Mouse (Mus musculus): ENCODE results near the gene Pnlip.

DNA sequence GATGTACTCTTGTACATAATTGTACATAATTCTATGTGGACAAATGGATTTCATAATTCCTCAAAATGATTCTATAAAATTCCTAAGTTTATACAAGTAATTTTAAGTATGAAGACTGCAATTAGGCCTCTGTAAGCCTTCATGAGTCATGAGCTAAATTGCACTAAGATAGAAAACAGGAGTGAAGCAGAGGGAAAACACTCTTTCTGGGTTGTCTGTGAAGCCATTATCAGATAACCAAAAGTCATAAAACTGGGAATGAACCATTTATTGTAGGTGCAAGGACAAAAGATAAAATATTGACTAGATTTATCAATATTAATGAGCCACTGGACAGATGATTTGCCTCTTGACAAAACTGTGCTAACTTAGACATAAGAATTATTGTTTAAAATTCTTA lies 68.1 kb downstream of the Pnlip start:
- TF ChIP-seq CTCF (conservative IDR thresholded peaks at IDR 0.05; ENCODE audit: low read length), result no peak
- no peak for TF ChIP-seq NANOG (IDR thresholded peaks at IDR 0.05; ENCODE audit: borderline replicate concordance, low read length)
- no peak for TF ChIP-seq POU5F1 (IDR thresholded peaks at IDR 0.05; ENCODE audit: borderline replicate concordance, low read length)

Measured in E14TG2a.4 (cell line).